Mouse (Mus musculus) gastrocnemius, postnatal 14 days (tissue): ENCODE measurements around the gene Hmx1. TPM values are rescaled to one million over a fixed set of nuclear protein-coding genes. Genes with fewer than 3 reads are reported as not detected.

Experiments used
- DNase-seq: peaks from one replicate; pipeline ENCODE4 v3.0.0; 2021; ENCODE audit warnings: mixed read lengths
- intact Hi-C: fragments of 180-260 bp; cut with DNase I; formaldehyde crosslinking; loops from one replicate; pipeline ENCODE4 v1.15.1; 2025; ENCODE audit warnings: low total_unique reads
- long read RNA-seq, 2 experiments: library from polyadenylated mRNA; stranded (forward); transcript quantifications; one replicate each; pipeline ENCODE4 v2.0.0; 2021
- total RNA-seq, 2 experiments: library from RNA; stranded (reverse); gene quantifications; 2 replicates each; pipeline ENCODE4 v1.2.3; 2021

Gene Hmx1
- total RNA-seq = not detected
- long read RNA-seq, experiment 1 = 0 reads
- long read RNA-seq, experiment 2 = 0 reads

DNA sequence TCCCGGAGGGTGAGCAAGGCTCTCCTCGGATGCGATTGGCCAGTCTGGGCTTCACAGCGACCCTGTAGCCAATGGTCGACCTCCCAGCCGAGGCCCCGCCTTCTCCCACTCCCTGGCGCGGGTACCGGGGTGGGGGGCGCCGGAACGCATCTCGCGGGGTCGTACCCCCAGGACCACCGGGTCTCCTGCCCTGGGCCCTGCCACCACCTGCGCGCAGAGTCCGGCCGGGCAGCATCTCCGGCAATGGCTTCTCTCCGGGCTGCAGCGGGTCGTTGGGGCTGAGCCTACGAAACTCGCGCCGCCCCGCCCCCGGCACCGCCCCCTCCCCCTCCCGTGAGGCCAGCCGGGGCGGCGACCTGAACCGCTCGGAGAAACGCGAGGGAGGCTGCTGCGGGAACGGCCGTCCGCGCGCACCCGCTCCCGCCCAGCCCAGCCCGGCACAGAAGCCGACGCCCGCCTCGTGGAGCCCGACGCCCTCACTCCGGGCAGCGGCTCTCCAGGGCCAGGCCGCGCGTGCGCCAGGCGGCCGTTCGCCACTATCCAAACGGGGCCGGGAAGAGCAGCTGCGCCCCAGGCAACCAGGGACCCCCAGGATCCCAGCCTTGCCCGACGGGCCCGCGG lies at the start of gene Hmx1:
Gene Hmx1 (plus strand): TSS at position 618 of the 621 bp plus-strand sequence.
- no peak for DNase-seq

GRCm38 (mm10) chr5:35345084-35345483 lies 43.8 kb upstream of the Hmx1 start:
- intact Hi-C loops = loop anchor here (5.0 kb wide), 1 partner anchor 168 kb away; no protein-coding TSS in a partner anchor
- DNase-seq = no peak

More for the DNA sequence above, at the start of gene Hmx1:
- intact Hi-C loops = no loop called here

DNA sequence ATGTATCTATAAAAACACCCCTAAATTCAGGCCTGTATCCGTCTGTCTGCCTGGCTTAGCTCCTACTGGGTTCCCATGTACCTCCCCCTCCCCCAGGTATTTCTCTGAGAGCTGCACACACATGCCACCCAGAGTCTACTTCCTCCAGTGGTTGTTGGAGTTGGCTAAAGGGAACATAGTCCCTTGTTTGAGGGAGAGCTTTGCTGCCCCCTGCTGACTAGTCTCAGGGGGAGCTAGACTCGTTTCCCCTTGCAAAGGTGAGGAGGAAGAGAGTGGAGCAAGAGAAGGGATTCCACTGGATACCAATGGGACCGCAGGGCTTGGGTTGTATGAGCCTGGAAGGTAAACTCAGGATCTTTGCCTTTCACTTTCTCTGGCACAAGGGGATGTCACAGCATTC lies 40.1 kb upstream of the Hmx1 start:
- peak; percentile 55 for DNase-seq
- intact Hi-C loops = loop anchor here (5.0 kb wide), 1 partner anchor 171 kb away; no protein-coding TSS in a partner anchor

DNA sequence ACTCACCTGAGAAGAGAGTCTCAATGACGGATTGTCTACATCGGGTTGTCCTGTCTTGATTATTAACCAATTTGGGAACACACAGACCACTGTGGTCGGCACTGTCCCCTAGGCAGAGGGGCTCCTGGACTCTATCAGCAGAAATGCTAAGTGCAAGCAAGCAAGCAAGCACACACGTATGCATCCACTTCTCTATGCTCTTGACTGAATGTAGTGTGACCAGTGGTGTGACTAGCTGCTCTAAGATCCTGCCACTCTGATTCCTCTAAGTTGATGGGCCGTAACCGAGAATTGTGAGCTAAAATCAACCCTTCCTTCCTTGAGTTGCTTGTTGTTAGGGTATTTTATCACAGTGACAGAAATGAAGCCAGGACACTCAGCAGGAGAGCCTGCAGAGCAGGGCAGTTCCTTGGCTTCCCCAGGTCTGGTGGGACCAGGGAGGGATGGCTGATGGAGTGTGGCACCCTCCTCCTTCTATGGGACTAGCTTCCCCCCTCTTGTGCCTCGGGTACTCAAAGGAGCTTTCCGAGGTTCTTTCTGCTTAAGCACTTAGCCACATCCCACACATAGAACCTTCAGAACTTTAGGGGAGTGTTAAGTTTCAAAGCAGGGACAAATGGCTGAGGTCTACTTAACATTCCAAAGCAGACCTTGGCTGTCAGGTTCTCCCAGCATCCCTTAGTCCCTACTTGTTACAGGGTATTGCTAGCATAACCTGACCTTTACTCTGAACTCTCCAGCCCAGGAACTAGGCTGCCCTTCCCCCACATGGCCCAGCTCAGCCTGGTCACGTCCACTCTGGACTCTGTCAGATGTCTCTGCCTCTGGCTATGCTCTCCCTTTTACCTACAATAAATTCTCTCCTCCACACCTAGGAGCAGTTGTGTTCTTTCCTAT lies 31.1 kb upstream of the Hmx1 start:
- DNase-seq = no peak
- intact Hi-C loops = no loop called here

DNA sequence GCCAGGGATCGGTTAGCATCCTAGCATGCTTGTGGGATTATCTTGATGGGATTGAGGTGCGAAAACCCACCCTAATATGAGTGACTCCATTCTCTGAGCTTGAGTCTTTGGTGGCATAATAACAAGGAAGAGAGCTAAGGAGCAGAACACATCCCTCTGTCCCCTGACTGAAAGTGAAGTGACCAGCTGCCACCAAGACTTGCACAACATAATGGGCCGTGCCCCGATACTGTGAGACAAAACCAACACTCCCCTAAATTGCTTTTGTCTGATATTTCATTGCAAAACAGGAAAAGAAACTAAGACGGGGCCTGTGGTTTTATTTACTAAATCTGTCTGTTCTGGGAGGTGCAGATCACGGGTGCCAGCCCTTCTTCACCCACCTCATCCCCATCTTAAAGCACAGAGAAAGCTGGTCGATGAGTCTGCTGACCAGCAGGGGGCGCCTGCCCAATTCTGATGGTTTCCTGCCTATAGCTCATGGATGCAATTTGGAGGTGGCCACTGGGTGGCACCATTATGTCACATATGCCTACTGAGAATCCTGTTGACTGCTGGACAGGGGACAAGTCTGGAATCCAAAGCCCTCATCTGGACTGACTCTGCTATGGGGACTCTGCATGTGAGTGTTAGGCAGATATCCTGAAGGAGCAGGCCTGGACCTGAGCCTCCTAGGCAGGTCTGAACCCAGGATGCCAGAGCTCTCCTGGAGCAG lies 27.2 kb upstream of the Hmx1 start:
- intact Hi-C loops = loop anchor here (2.0 kb wide), 1 partner anchor 149 kb away; no protein-coding TSS in a partner anchor
- DNase-seq = peak; percentile 90

DNA sequence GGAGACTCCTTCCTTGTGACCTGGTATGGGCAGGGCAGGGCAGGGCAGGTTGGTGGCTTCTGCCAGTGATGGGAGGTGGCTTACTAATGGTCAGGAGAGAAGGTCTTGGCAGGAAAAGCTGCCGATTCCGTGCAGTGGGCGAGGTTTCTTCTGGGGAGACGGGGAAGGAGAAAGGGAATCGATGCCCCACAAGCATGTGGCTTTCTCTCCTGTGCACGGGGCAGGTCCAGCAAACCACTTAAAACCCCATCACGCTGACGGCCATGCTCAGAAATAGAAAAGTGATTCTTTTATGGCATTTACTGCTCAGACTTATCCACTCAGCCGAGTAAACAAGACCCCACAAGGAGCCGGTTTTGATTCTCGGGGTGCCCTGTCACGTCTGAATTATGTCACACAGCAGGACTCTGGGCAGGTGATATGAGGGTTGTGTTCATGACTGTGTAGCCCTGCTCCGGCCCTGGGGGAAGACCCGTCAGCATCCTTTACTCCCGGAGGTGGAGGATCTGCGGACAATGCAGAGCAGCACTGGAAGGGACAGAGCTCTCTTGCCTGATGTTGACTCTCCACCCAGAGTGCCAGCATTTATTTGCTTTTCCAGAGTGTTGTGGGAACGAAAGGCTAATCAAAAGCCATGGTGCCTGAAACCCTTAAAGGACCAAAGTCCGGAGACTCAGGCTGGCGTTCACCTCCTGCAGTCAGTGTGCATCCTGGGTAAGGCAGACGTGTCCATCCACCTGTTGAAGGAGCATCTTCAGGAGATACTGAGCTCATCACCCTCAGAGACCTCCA lies 22.5 kb upstream of the Hmx1 start:
- DNase-seq = no peak
- intact Hi-C loops = no loop called here

GRCm38 (mm10) chr5:35368916-35369315 lies 20.0 kb upstream of the Hmx1 start:
- no peak for DNase-seq
- intact Hi-C loops = no loop called here

DNA sequence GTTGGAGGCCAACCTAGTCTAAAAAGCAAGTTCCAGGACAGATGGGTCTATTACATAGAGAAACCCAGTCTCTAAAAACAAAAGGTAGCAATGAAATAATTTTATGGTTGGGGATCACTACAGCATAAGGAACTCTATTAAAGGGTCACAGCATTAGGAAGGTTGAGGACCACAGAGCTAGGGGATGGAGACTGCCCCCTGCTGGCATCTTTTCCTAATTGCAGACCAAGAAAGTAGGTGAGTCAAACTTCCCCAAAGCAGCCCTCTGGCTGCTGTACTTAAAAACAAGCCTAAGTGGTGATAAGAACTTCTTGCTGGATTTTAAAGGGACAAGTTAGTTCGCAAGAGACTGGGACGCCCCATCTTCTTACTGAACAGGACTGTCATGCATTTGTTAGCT lies 9.8 kb upstream of the Hmx1 start:
- intact Hi-C loops = no loop called here
- no peak for DNase-seq

GRCm38 (mm10) chr5:35379815-35380214 lies 9.1 kb upstream of the Hmx1 start:
- no peak for DNase-seq
- intact Hi-C loops = loop anchor here (5.0 kb wide), 1 partner anchor 132 kb away; no protein-coding TSS in a partner anchor

- DNase-seq = no peak
- intact Hi-C loops = no loop called here
These were observed 946 bp upstream of the Hmx1 start for GRCm38 (mm10) chr5:35387834-35388490.

GRCm38 (mm10) chr5:35389441-35389840 lies 533 bp downstream of the Hmx1 start:
- intact Hi-C loops = no loop called here
- DNase-seq = no peak

GRCm38 (mm10) chr5:35389915-35390314 lies 1.0 kb downstream of the Hmx1 start:
- no peak for DNase-seq
- intact Hi-C loops = no loop called here

GRCm38 (mm10) chr5:35390848-35391655 lies 2.1 kb downstream of the Hmx1 start:
- no peak for DNase-seq
- intact Hi-C loops = no loop called here

GRCm38 (mm10) chr5:35391656-35392333 lies 2.9 kb downstream of the Hmx1 start:
- intact Hi-C loops = no loop called here
- DNase-seq = no peak

DNA sequence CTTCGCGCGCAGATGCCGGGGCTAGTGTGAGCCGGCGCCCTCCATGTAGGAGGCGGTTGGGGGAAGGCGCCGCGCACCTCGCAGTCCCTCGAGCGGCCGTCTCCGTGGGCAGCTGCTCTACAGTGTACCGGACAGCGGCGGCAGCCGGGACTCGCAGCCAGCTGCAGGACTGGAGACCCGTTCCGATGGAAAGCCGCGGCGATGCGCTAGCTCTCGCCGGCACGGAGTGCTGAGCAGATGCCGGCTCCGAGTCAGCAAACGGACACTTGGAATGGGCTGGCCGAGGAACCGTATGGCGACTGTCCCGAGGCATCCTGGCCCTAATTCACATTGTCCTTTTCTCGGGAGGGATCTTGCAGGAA lies 3.4 kb downstream of the Hmx1 start:
- intact Hi-C loops = no loop called here
- DNase-seq = no peak

DNA sequence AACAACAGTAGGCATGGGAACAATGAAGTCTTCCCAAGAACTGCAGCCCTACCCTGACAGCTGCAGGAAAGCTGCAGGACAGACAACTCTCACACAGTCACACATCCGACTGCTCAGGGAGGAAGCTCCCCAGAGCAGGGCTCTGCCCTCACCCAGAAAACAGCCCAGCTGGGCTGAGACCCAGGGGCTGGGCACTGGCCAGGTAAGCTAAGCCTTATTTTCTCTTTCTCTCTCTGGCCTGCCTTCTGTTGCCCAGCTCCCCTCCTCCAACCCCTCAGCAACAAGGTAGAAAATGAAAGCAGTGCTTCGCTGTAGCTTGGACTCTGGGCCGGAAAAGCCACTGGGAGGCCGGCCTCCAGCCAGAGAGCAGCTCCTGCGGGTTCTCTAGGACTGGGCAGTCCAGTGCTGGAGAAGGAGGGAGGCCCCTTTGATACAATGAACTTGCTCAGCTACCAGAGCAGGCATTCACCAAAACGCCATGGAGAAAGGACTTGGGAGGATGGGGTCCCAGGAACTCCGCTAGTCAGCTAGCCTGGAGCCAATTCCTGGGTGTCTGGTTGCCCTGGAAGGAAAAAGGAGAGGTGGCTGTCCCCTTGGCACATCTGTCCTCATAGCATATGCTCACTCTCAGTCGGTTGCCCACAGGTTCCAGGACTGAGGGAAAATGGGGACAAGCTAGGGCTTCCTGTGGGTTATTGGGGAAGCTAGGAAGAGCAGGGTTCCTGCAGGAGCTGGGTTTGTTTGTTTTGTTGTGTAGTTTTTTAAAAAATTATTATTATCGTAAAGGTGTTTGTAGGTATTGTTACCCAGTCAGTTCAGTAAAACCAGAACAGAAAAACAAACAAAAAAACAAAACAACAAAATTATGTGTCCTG lies 6.9 kb downstream of the Hmx1 start:
- DNase-seq = no peak
- intact Hi-C loops = no loop called here
